Mouse (Mus musculus) layer of hippocampus, adult 11-12 months (tissue): ENCODE results near the gene Anxa6.
"Not testable (repeated sequence)": the region's sequence is repeated elsewhere in the genome, so short reads cannot be mapped to it uniquely, and the experiment has no call there.

Experiments
- DNase-seq: peaks from one replicate; pipeline ENCODE4 v3.0.0; 2022; ENCODE audit warnings: low spot score

Anxa6 gene

DNA sequence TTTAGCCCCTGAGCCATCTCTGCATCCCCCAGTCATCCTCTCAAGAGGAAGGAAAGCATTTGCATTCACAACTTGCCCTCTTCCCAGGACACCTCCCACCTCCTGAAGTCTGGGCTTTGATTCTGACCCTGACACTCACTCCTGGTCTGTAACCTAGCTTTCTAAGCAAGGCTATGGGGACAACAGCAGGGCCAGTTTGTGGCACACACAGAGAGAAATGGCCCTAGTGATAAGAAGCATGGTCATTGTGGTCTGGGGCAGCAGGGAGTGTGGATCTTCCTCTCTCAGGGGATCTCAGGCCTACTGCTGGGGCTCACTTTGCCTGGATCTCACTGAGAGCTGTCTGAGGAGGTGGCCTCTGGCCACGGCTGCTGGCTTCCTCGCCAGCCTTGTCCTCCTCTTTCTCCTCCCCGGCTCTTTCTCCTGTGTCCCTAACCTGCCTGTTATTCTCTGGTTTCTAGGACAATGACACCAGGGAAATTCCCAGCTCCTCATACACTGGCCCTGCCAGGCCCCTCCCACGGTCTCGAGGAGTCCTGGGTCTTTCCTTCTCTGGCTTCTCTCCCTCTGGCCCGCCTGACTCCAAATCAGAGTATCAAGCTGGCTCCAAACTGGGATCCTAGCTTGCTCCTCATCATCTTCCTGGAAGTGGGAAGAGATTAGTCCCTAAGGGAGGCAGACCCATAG is 71.9 kb downstream of the Anxa6 start:
- no peak for DNase-seq

DNA sequence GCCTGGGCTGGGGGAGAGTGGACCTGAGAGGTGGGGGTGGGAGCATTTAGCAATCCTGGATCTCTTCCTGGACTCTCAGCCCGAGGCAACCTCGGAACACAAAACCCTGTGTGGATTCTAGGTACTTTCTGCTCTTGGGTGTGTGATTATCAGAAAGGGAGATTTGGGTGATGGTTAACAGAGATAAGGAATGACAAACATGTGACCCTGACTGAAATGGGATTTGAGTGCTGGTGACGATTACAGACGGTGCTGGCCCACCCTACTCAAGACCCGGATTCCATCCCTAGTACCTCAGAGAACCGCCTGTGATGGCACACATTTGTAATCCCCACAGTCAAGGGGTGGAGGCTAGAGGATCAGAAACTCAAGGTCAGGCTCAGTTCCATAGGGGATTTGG is 73.0 kb downstream of the Anxa6 start:
- DNase-seq: no peak

DNA sequence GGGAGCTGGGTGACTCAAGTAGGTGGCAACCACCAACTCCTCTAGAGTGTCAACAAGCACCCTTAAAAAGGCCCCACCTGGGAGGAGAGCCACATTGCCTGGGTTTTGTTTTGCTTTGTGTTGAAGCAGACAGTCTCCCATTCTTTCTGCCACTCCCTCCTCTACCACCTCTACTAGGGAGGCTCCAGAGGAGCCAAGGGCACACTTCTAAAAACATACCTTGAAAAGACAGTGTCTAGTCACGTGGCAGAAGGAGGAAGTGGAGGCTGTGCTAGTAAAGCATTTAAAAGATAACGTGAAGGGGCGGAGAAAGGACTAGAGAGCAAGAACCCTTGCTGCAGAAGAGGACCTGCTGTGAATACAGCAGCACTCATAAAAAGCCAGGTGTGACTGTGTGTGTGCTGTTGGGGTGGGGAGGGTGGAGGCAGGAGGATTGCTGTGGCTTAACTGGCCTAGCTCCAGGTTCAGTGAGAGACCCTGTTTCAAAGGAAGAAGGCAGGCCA is 74.6 kb downstream of the Anxa6 start:
- DNase-seq: no peak

DNA sequence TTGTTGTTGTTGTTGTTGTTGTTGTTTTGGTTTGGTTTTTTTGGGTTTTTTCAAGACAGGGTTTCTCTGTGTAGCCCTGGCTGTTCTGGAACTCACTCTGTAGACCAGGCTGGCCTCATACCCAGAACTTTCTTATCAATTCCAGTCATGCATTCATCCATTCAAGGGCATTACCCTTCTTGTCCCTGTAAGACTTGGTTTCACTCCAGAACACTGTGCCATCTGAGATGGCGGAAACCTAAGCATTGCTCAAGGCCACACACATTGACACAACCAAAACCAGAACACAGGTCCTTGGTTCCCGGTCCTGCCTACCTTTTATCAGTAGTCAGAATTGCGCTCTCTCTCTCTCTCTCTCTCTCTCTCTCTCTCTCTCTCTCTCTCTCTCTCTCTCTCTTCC is 75.5 kb downstream of the Anxa6 start:
- DNase-seq: not testable (repeated sequence)

- DNase-seq: no peak
Observed at GRCm38 (mm10) chr11:54956912-54957311, 76.3 kb downstream of the Anxa6 start.

- DNase-seq: peak; percentile 99
Observed at GRCm38 (mm10) chr11:54955735-54956480, 77.3 kb downstream of the Anxa6 start.

DNA sequence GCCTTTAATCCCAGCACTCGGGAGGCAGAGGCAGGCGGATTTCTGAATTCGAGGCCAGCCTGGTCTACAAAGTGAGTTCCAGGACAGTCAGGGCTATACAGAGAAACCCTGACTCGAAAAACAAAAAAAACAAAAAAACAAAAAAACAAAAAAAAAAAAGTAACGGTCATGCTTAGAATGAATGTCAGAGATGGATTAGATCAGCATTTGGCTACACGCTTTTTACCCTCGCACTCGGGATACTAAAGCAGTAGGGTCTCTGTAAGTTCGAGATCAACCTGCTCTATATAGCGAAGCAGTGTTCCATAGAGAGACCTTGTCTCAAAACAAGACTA is 77.9 kb downstream of the Anxa6 start:
- not testable (repeated sequence) for DNase-seq

DNA sequence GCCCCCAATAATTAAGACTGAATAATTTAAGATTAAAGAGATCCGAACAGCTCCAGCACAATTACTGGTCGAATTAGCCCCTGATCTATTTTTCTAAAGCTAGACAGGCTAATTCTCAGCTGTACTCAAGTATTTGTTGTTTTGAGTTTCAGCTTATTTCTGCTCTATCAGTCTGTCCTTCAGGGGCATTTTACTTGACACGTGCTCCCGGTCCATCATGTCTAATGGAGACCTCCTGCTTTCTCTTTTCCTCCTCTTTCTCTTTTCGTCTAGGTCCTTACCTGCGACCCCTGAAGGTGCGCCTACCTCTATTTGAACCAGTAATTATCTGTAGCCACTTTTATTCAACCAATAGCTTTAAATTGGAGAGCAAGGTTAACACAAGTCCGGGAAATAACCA is 78.5 kb downstream of the Anxa6 start:
- DNase-seq: no peak

GRCm38 (mm10) chr11:54953993-54954446 is 79.2 kb downstream of the Anxa6 start:
- DNase-seq: no peak

- DNase-seq: no peak
Observed at GRCm38 (mm10) chr11:54952651-54953050, 80.6 kb downstream of the Anxa6 start.

DNA sequence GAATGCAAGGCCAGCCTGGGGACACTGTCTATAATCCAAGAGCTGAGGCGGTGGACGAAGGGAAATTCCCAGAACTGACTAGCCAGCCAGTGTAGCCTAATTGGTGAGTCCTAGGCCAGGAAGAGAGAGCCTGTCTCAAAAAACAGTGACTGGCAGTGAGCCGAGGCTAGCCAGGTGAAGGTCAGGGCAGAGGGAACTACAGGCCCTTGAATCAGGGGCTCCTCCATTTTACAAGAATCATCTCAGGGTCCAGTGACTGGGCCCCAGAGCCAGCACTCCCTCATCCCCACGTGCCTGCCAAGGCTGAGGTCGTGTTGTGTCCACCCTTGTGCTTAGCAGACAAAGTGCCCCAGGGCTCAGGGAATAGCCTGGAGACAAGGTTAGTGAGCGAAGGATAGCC is 82.6 kb downstream of the Anxa6 start:
- DNase-seq: no peak

GRCm38 (mm10) chr11:54949717-54950116 is 83.5 kb downstream of the Anxa6 start:
- no peak for DNase-seq

- DNase-seq: no peak
Observed at GRCm38 (mm10) chr11:54944702-54945101, 88.5 kb downstream of the Anxa6 start.

DNA sequence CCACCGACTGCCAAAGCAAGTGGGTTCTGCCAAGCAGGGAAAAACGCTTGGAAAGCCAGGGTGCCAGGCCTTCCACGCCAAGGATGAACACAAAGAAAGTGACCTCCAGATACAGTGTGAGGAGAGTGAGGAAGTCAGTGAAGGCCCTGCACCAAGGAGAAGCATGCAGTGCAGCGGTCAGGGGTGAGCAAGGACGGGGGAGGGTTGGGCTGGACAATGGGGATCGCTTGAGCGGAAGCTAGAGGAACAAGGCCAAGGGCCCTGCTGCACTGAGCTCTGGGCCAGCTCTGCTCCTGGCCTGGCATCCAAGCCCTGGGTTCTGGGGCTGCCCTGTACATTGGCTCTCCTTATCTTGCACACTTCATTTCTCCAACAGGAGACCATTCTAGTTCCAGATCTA is 93.2 kb downstream of the Anxa6 start:
- DNase-seq: no peak

- no peak for DNase-seq
Observed at GRCm38 (mm10) chr11:54939501-54939900, 93.7 kb downstream of the Anxa6 start.

- DNase-seq: no peak
Observed at GRCm38 (mm10) chr11:54936771-54937140, 96.5 kb downstream of the Anxa6 start.

DNA sequence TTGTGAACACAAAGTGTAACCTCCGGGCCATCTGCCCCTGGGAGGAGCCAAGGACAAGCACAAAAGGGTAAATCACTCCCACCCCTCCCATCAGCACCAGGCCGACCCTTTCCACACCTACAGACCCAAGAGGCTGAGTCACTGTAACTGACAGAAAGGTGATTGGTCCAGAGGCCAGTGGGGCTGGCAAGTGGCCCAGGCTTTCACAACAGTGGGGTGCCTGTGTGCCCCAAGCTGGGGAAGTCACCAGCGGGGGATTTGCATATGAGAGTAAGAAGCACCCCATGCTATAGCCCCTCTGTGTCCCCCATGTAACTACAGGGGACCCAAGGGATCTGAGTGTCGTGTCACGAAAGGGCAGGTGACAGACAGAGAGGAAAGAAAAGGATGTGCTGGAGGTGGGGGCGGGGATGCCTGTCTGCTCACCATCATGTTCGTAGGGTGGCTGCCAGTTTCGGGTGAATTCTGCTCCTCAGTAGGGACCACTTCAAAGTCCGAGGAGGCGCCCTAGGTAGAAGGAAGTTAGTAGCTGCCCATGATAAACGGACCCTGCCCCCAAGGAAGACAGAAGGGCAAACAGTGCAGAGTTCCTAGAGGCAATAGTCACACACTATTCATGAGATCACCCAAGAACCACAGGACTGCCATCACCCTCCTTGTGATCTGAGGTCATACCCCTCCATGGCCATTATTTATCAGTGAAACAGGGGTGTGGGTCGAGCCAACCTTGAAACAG is 97.0 kb downstream of the Anxa6 start:
- DNase-seq: no peak

DNA sequence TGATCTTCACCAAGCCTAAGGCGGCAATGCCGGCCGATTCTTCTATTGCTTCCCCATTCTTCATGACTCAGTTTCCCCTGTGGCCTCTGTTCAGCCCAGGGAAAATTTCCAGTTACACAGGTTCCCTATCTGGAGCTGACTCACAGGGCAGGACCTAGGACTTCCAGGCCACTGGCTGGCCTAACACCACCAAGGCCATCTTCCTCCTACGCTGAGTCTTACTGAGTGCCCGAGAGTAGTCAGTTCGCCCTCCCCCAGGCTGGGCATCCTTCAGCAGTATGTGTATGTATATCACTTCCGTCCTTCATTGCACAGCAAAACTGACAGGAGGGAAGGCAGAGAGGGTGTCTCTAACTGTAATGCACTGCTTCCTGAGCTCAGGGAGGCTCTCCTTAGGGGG is 99.0 kb downstream of the Anxa6 start:
- no peak for DNase-seq

GRCm38 (mm10) chr11:54932540-54932939 is 100.7 kb downstream of the Anxa6 start:
- DNase-seq: no peak

- DNase-seq: peak; percentile 64
Observed at GRCm38 (mm10) chr11:54931405-54932093, 101.7 kb downstream of the Anxa6 start.

GRCm38 (mm10) chr11:54930318-54930979 is 102.8 kb downstream of the Anxa6 start:
- DNase-seq: peak; percentile 67

- no peak for DNase-seq
Observed at GRCm38 (mm10) chr11:54929744-54930143, 103.5 kb downstream of the Anxa6 start.
